Mouse (Mus musculus): Measurements from ENCODE around the gene Oxa1l.

Gene Oxa1l

DNA sequence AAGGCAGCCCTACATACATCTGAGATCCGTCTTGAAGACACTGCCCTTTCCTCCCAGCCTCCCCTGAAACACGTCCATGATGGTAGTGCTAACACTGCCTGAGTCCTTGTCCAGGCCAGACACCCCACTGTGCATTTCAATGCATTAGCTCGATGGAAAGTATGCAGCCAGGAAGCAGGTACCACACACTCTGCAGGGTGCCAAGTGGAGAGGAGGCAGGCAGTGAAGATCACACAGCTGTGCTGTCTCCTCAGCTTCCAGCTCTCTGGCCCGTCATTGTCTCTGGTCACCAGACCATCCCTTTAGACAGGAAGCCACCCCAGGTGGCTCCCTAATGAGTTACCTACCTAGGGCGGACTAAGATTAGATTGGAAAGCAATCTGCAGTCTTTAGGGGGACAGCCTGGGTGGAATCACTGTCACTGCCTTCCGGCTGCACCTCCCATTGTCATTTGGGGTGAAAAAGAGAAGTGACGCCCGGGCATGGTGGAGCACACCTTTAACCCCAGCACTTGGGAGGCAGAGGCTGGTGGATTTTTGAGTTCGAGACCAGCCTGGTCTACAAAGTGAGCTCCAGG lies 51.5 kb downstream of the Oxa1l start:
- DNase-seq, result no peak

- no peak for DNase-seq
Measured at GRCm38 (mm10) chr14:54412629-54413170, 52.1 kb downstream of the Oxa1l start.

GRCm38 (mm10) chr14:54413877-54414700 lies 53.5 kb downstream of the Oxa1l start:
- no peak for DNase-seq

GRCm38 (mm10) chr14:54415241-54416020 lies 54.8 kb downstream of the Oxa1l start:
- no peak for DNase-seq

- DNase-seq, result no peak
Measured at GRCm38 (mm10) chr14:54416229-54416775, 55.7 kb downstream of the Oxa1l start.

DNA sequence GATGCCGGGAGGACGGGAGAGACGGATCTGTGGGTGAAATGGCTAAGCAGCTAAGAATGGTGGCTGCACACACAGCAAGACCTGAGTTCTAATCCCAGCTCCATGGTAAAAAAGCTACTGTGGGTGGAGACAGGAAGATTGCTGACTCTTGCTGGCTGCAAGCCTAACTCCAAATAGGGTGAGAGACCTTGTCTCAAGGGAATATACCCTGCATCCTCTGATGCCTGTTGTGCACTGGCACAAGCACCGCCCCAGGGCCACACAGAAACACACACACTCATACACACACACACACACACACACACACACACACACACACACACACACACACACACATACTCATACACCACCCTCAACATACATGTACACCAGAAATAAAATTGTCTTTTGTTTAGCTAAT lies 56.2 kb downstream of the Oxa1l start:
- DNase-seq, result no peak

DNA sequence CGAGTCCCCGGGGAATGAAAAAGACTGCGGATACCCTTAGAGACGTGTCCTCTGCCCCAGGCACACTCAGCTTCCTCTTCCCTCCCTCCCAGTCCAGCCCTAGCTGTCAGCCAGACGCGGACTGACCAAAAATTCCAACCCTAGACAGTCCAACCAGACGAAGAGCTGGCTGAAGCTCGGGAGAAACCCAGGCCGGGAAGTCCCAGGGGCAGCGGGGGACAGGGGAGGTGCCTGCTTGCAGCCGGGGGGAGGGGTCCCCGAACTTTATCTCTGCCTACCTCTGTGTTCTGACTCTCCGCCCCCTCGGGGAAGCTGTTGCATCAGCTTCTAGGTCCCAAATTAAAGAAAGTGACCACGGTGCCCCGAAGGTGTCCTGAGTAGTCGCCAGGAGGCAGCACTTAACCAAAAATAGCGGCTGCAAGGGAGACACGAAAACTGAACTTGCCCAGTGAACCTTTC lies 57.0 kb downstream of the Oxa1l start, which contains the start of gene Slc7a7:
TSS of gene Slc7a7 (minus strand) at position 158 of the 459 bp plus-strand sequence.
- no peak for DNase-seq
